Mouse (Mus musculus) heart, embryonic 16.5 days (tissue): ENCODE results near the gene Rbm10. TPM values are rescaled to one million over a fixed set of nuclear protein-coding genes. Genes with fewer than 3 reads are reported as not detected.
A peak's percentile ranks its signal among the peaks of the same experiment; 100 is the strongest.

Source experiments
- ATAC-seq: fragments of 200-750 bp; cut with Nextera tagmentation; replicated peaks from 2 replicates; pipeline ENCODE4 v1.8.0; 2017; ENCODE audit warnings: moderate number of reproducible peaks; ENCODE audit not compliant: insufficient read depth, low FRiP score; ENCODE audit errors: extremely low read depth
- H3K27ac ChIP-seq: fragments of 300-500 bp; sonication (generic); 2 replicates; pipeline ENCODE4 v1.5.1; 2014; ENCODE audit warnings: mild to moderate bottlenecking, low read length, control low read depth, moderate library complexity
- H3K27me3 ChIP-seq: fragments of 300-500 bp; sonication (generic); 2 replicates; pipeline ENCODE4 v1.6.1; 2014; ENCODE audit warnings: low read length, mixed read lengths; ENCODE audit not compliant: control insufficient read depth, insufficient read depth
- H3K36me3 ChIP-seq: fragments of 300-500 bp; sonication (generic); 2 replicates; pipeline ENCODE4 v1.6.1; 2014; ENCODE audit not compliant: control insufficient read depth, insufficient read depth
- H3K4me1 ChIP-seq: fragments of 300-500 bp; sonication (generic); 2 replicates; pipeline ENCODE4 v1.6.1; 2014; ENCODE audit warnings: low read length, mixed read lengths; ENCODE audit not compliant: control insufficient read depth, insufficient read depth
- H3K4me2 ChIP-seq: fragments of 300-500 bp; sonication (generic); 2 replicates; pipeline ENCODE4 v1.6.1; 2014; ENCODE audit warnings: low read depth, mild to moderate bottlenecking, control low read depth, low read length
- H3K4me3 ChIP-seq: fragments of 300-500 bp; sonication (generic); 2 replicates; pipeline ENCODE4 v1.5.1; 2014; ENCODE audit warnings: mild to moderate bottlenecking, control low read depth, low read length
- H3K9ac ChIP-seq: fragments of 300-500 bp; sonication (generic); 2 replicates; pipeline ENCODE4 v1.6.1; 2014; ENCODE audit warnings: low read length, control low read depth
- H3K9me3 ChIP-seq: fragments of 300-500 bp; sonication (generic); replicated peaks from 2 replicates; pipeline ENCODE4 v1.6.1; 2016; ENCODE audit warnings: low read length; ENCODE audit not compliant: control insufficient read depth
- WGBS: fragments of 180-500 bp; shearing (Covaris S2); extraction: QIAGEN DNeasy Blood & Tissue Kit; methylation state at CpG from one replicate; pipeline ENCODE4 v1.1.7; 2014; 5-methylcytosine and 5-hydroxymethylcytosine counted together
- polyA plus RNA-seq: library from polyadenylated mRNA; unstranded; fragments of >200 nt; fragmentation: Nextera tagmentation; extraction: Ambion mirVana; gene quantifications from 2 replicates; pipeline ENCODE4 v1.2.1, GENCODE M21; 2015

Gene Rbm10
- polyA plus RNA-seq, 1 experiment from 2014 or later: 47.0 TPM

GRCm38 (mm10) chrX:20688068-20688547 is 70.8 kb downstream of the Rbm10 start:
- 14% methylated on average over 23 of the region's 33 CpGs for WGBS
- H3K4me2 ChIP-seq: peak overlapping the region; percentile 76
- peak; percentile 90 for ATAC-seq
- peak overlapping the region; percentile 98 for H3K27ac ChIP-seq
- no peaks in the 10 kb centered on the region for H3K9me3 ChIP-seq
- H3K4me3 ChIP-seq: peak overlapping the region; percentile 78
- peaks cover 6% of the 10 kb centered on the region for H3K36me3 ChIP-seq
- H3K27me3 ChIP-seq: no peaks in the 10 kb centered on the region
- peak overlapping the region; percentile 90 for H3K9ac ChIP-seq
- peaks cover 18% of the 10 kb centered on the region for H3K4me1 ChIP-seq

GRCm38 (mm10) chrX:20688615-20689014 is 71.3 kb downstream of the Rbm10 start:
- Histone ChIP-seq H3K4me1 (peaks cover 18% of the 10 kb centered on the region), H3K27ac (peak overlapping the region; percentile 98), H3K27me3 (no peaks in the 10 kb centered on the region), H3K9ac (peak overlapping the region; percentile 90), H3K4me3 (peak overlapping the region; percentile 78), H3K9me3 (no peaks in the 10 kb centered on the region), H3K36me3 (peaks cover 7% of the 10 kb centered on the region), H3K4me2 (peak overlapping the region; percentile 72)
- WGBS: 4% methylated on average over 22 of the region's 35 CpGs
- ATAC-seq: peak; percentile 52

- peaks cover 17% of the 10 kb centered on the region for H3K4me1 ChIP-seq
Observed at GRCm38 (mm10) chrX:20691566-20691965, 74.3 kb downstream of the Rbm10 start.

GRCm38 (mm10) chrX:20692616-20693015 is 75.3 kb downstream of the Rbm10 start:
- 86% methylated on average over 1 of the region's 1 CpGs for WGBS
- H3K4me2 ChIP-seq: no peak overlapping the region
- no peak overlapping the region for H3K4me3 ChIP-seq
- H3K4me1 ChIP-seq: peaks cover 13% of the 10 kb centered on the region
- H3K9me3 ChIP-seq: no peaks in the 10 kb centered on the region
- no peak overlapping the region for H3K9ac ChIP-seq
- no peak for ATAC-seq
- H3K36me3 ChIP-seq: peaks cover 28% of the 10 kb centered on the region
- H3K27ac ChIP-seq: no peak overlapping the region
- H3K27me3 ChIP-seq: no peaks in the 10 kb centered on the region

More at GRCm38 (mm10) chrX:20691566-20691965, 74.3 kb downstream of the Rbm10 start:
- H3K9ac ChIP-seq: no peak overlapping the region
- 62% methylated on average over 3 of the region's 3 CpGs for WGBS
- ATAC-seq: no peak
- no peaks in the 10 kb centered on the region for H3K27me3 ChIP-seq
- H3K4me2 ChIP-seq: no peak overlapping the region
- H3K36me3 ChIP-seq: peaks cover 20% of the 10 kb centered on the region
- no peak overlapping the region for H3K4me3 ChIP-seq
- H3K27ac ChIP-seq: no peak overlapping the region
- H3K9me3 ChIP-seq: no peaks in the 10 kb centered on the region

- ATAC-seq: 0 out of 2 replicates have a peak, but pooled peaks have one; percentile 58
- Histone ChIP-seq H3K9me3 (no peaks in the 10 kb centered on the region), H3K4me1 (peaks cover 5% of the 10 kb centered on the region), H3K4me3 (no peak overlapping the region), H3K27me3 (no peaks in the 10 kb centered on the region), H3K9ac (no peak overlapping the region), H3K27ac (no peak overlapping the region; the same call in 1 of the 2 replicates), H3K4me2 (no peak overlapping the region), H3K36me3 (peaks cover 34% of the 10 kb centered on the region)
- WGBS: 67% methylated on average over 4 of the region's 4 CpGs
Observed at GRCm38 (mm10) chrX:20695842-20696241, 78.5 kb downstream of the Rbm10 start.

Other genes starting within 250 kb of the Rbm10 start
- gene Jade3, start 191.8 kb upstream of the Rbm10 start, polyA plus RNA-seq: 4.1 and 4.3 TPM in 2 replicates
- 1.3 and 1.4 TPM in 2 replicates for gene Rgn, start 67.7 kb upstream of the Rbm10 start, polyA plus RNA-seq
- gene Ndufb11, start 116 bp downstream of the Rbm10 start, polyA plus RNA-seq: 430 and 467 TPM in 2 replicates
- 164 and 172 TPM in 2 replicates for gene Uba1, start 40.8 kb downstream of the Rbm10 start, polyA plus RNA-seq
- gene Cdk16, start 70.5 kb downstream of the Rbm10 start, polyA plus RNA-seq: 112 and 118 TPM in 2 replicates
- gene Usp11, start 86.4 kb downstream of the Rbm10 start, polyA plus RNA-seq: 35.0 and 35.2 TPM in 2 replicates
- 98.9 and 113 TPM in 2 replicates for gene Araf, start 180.3 kb downstream of the Rbm10 start, polyA plus RNA-seq